In genomic region chr8:104188459-104188858, GRCm38 (mm10) we compare ENCODE assay signal across 28 mouse cellular contexts. TPM values are rescaled to one million over a fixed set of nuclear protein-coding genes. Genes with fewer than 3 reads are reported as not detected.
"Had no signal": no experiment of that assay in that cellular context is flagged by ENCODE, and none has a peak within 500 bp of the region (broad histone marks: within the 10 kb centered on the region; RNA-seq: fewer than 3 reads in every experiment).

No protein-coding gene starts in this region.

- H3K4me3 ChIP-seq: embryonic facial prominence, embryonic 10.5 days; embryonic facial prominence, embryonic 12.5 days; embryonic facial prominence, embryonic 13.5 days; embryonic facial prominence, embryonic 15.5 days; erythroblast, embryonic 14.5 days; forebrain, embryonic 10.5 days; forebrain, embryonic 12.5 days; forebrain, embryonic 13.5 days; forebrain, embryonic 15.5 days; gastrocnemius, adult 2 months; heart, adult 2 months had no signal

- H3K36me3 ChIP-seq: embryonic facial prominence, embryonic 10.5 days; embryonic facial prominence, embryonic 12.5 days; embryonic facial prominence, embryonic 13.5 days; embryonic facial prominence, embryonic 15.5 days; forebrain, embryonic 10.5 days; forebrain, embryonic 12.5 days; forebrain, embryonic 15.5 days had no signal

- DNase-seq: cerebellum, adult 2 months; cerebellum, adult 8-10 months; cerebellum, adult 9-10 months; cerebellum, adult 9-11 months; cerebellum, postnatal 10 days; cerebellum, postnatal 14 days; cerebellum, postnatal 25 days; cerebellum, postnatal 36 days; embryo, embryonic 11 days; forebrain, postnatal 0 days; gastrocnemius, adult 2 months; gastrocnemius, postnatal 10 days; gastrocnemius, postnatal 14 days; gastrocnemius, postnatal 25 days; gastrocnemius, postnatal 36 days; heart, adult 18-20 months; heart, adult 2 months had no signal

- H3K27ac ChIP-seq: embryonic facial prominence, embryonic 10.5 days; embryonic facial prominence, embryonic 12.5 days; embryonic facial prominence, embryonic 13.5 days; embryonic facial prominence, embryonic 15.5 days; forebrain, embryonic 10.5 days; forebrain, embryonic 12.5 days; forebrain, embryonic 13.5 days; forebrain, embryonic 15.5 days; gastrocnemius, adult 2 months; heart, adult 2 months had no signal

- H3K9me3 ChIP-seq: embryonic facial prominence, embryonic 10.5 days; embryonic facial prominence, embryonic 12.5 days; embryonic facial prominence, embryonic 13.5 days; forebrain, embryonic 10.5 days; forebrain, embryonic 12.5 days; forebrain, embryonic 15.5 days had no signal

- H3K4me1 ChIP-seq: forebrain, embryonic 15.5 days had no signal

- H3K27me3 ChIP-seq: embryonic facial prominence, embryonic 13.5 days; embryonic facial prominence, embryonic 15.5 days; forebrain, embryonic 13.5 days; forebrain, embryonic 15.5 days had no signal

RNA-seq across cellular contexts. Expression of gene Bean1, which starts 18.2 kb away (rescaled TPM):
- total RNA-seq: common myeloid progenitor, adult 5-6 weeks; granulocyte monocyte progenitor cell, adult 5-6 weeks had no signal
- polyA plus RNA-seq: erythroblast, embryonic 14.5 days had no signal
